Mouse (Mus musculus) thymus, adult 2 months (tissue): ENCODE measurements around the gene Crtc1.

Experiments used
- CTCF ChIP-seq: fragments of 200-500 bp; IDR thresholded peaks from 2 replicates; pipeline ENCODE4 v1.5.1; 2012; ENCODE audit warnings: mild to moderate bottlenecking, control low read depth, low read length, moderate library complexity, borderline replicate concordance; ENCODE audit not compliant: control insufficient read depth, poor library complexity, insufficient read depth; ENCODE audit errors: extremely low read depth
- POLR2A ChIP-seq: fragments of 200-500 bp; IDR thresholded peaks from 2 replicates; pipeline ENCODE4 v1.6.1; 2012; ENCODE audit warnings: mild to moderate bottlenecking, low read length, control low read depth, moderate library complexity; ENCODE audit not compliant: control insufficient read depth, poor library complexity, insufficient read depth; ENCODE audit errors: extremely low read depth

GRCm38 (mm10) chr8:70397611-70398563 lies 41.5 kb downstream of the Crtc1 start:
- no peak for TF ChIP-seq POLR2A
- no peak for TF ChIP-seq CTCF
